Mouse (Mus musculus) lung, postnatal 25 days (tissue): ENCODE results near the gene Lipe.
"Not testable (repeated sequence)": the region's sequence is repeated elsewhere in the genome, so short reads cannot be mapped to it uniquely, and the experiment has no call there.

Experiments
- DNase-seq: peaks from one replicate; pipeline ENCODE4 v3.0.0; 2022; ENCODE audit warnings: low spot score

The Lipe gene

DNA sequence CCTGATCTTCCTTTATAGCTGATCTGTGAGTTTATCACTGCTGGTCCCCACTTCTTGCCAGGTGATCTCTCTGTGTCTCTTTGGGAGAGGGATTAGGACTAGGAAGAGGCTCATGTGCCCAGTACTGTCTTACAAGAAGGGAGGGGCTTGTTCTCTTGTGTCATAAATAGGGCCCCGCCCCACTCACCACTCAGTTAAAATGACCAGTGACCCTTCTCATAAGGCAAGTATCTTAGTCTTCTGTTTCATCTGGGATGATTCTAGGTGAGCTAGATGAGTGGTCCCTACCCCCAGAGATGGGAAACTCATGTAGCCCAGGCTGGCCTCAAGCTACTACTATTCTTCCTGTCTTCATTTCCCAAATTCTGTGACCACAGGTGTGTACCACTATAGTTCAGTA, at the start of gene Lipe:
TSS of gene Lipe (minus strand) at position 101 of the 400 bp plus-strand sequence.
- DNase-seq, result no peak

DNA sequence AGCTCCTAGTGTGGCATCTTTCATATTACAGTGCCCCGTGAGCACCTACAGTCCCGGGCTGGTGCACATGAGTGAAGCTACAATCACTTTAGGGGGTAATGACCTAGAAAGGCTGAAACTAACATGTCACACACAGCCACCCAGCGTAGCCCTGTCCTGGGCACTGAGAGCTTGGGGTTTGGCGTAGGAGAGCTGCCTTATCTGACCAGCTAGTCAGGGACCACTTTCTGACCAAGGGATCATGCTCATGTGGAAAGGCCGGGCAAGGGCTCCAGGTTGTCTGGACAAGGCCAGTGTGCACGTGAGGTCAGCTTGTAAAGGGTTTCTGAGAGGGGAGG, 42.3 kb upstream of the Lipe start:
- no peak for DNase-seq

DNA sequence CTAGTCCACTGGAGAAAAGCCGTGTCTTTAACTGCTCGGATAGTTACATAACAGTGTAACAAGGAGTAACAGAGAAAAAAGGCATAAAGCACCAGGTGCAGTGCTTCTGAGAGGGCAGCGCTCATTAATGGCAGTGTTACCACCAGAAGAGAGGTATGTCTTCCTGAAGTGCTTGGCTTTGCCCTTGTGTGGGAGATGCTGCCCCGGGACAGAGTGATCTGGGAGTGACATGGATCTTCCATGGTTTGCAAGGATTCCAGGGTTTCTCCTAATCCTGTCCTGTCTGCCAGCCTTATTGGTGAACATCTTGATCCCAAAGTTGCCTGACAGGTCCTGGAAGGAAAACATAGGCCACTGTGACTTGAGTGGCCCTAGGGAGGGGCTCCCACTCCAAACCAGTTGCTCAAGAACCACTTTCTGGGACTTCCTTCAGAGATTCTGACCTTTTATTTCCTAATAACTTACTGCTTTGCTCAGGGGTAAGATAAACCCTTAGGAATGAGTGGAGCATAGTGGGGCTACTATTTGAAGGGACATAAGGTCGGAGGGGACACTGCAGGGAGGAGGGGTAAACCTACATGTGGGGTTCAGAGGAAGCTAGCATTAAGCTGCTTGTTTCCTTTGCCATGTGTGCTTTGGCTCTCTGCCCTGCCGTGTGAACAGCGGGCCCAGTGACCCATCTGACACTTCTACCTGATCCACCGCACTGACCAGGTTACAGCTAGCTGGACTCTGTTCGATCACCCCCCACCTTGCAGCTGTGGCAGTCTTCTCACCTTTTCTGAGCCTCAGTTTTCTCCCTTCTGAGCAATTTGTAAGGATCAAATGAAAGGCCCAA, 41.7 kb upstream of the Lipe start:
- DNase-seq, result peak; percentile 80

DNA sequence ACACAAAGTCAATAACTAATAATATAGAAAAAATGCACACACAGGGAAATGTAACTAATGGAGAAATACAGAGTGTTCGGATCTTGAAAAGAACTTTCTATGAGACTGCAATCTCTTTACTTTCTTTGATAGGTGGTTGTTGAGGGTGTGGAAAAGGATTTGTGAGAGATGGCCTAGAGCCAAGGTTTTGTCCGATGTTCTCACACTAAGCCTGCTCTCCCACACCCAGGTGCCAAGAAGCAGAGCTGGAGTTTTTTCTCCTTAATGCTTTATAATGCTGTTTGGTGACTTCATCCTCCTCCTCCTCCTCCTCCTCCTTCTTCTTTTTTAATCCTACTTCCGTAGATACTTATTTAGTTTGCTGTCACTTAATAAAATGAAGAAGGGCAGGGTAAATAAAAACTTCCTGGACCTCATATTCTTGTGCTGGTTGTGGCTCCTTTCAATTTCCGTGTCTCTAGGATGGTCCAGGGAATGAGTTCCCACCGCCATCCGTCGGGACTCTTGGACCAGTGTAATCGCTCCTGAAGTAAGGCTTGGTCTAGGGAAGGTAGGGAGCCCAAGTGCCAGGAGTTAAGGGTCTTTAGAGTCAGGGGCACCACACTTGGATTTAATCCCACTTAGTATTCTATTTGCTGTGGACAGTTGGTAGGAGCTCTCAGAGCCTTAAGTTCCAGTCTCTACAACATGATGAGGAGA, 40.8 kb upstream of the Lipe start:
- DNase-seq, result peak; percentile 65

DNA sequence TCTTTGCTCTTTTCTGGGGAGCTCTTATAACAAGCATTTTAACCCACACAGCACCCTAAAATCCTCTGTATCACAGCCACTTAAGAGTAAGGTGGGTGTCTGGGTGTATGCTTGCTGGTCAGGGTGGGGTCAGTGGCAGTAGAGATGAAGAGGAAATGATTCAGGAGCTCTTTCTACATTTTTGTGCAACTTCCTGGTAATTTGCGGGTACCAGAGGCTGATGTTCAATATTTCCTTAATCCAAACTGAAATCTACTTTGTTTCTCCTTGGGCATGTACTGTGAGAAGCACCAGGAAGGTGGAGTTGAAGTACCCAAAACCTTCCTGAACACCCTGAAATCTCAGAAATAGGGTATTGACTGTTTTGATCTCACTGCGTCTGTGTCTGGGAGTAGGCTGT, 38.2 kb upstream of the Lipe start:
- no peak for DNase-seq

DNA sequence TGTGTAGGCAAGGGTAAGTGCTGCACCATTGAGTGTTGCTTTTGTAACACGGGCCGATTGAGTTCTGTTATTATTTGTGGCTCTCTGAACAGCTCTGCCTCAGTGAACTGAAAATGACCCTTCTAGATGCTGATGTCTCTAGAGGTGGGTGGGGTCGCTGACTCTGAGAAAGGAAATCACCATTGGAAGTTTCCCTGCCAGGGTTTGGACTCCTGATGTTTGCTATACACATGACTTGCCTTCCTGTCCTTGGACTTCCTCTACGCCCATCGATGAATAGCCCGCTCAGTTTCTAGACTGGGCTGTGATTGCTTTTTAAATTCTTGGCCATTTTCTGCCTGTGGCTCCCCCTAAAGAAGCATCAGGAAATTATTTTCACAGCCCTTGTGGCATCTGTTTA, 37.7 kb upstream of the Lipe start:
- DNase-seq, result peak; percentile 83

DNA sequence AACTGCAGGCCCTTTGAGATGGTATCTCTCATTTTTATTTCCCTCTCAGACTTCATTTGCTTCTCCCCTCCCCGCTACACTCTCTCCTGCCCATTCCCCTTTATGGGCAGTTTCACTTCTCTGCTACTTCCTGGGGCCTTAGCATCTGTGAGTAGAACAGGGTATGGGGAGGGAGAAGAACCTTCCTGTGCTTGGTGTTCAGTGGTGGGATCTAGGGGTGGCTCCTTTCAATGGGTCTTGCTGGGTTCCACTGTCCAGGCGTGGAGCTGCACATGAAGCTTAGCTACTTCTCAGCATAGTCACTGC, 37.0 kb upstream of the Lipe start:
- DNase-seq, result no peak

DNA sequence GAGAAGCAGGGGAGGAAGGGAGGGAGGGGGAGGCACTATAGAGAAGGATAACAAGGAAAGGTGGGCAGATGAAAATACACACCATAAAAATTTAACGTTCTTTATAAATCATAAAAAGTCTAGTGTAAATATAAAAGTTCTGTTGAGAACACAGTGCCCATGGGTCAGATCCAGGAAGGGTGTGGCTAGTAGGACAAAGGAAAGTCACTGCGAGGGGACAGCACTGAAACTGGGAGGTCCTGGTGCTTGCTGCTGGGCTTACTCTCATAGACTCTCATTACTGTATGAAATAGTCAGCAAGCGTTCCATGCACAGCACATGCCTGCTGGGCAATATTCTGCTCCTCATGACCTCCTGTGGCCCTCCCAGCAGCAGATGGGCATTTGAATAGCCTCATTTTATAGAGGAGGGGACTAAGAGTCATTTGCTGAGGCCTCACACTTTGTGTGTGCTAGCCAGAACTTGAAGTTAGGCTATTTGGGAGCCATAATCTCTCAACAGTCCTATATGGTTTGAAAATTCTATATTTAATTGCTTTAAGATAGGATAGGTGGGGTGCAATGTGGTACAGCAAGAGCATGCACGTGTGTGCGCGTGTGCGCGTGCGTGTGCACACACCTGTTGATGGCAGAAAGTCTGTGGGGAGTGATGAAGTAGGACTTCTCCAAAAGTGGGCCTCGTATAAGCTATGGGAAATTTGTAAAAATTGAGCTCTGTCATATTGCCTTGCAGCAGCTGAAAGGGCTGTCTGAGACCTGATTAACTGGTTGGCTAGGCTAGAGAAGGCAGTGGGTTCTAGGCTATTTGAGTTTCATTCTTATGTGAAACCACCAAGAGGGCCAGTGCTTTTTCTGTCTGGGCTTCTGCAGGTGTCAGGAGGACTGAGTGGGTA, 36.4 kb upstream of the Lipe start:
- peak; percentile 57 for DNase-seq

DNA sequence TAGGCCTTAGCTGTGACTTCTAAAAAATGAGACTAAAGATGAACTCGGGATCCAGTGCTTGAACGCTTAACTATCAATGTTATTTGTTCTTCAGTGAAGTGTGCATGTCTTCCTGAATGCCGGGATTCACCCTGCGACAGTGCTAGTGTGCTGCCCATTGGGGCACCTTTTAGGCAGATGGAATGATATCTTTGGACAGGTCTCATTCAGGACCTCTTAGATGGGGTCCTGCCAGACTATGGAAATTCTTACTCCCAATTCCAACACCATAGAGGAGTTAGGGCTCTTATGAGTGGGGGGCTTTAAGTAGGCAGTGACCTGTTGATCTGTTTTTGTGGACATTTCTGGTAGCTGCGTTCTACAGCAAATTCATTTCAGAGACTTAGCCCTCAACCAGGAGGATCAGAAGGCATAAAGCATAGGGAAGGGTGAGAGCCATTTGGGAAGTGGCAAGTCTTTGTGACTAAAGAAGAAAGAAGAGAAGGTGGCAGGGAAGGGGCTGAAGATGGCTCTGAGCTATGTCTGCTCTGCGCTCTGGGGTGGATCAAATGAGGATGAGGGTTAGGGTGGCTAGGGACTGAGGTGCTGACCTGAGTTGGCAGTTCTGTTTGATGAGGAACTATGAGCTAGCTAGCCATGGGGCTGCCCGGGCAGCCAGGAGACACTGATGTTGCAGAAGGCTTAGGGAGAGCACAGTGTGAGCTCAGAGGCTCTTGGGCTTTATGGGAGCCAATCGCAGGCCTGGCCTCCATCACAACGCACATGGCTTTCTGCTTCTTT, 35.5 kb upstream of the Lipe start:
- DNase-seq, result no peak

DNA sequence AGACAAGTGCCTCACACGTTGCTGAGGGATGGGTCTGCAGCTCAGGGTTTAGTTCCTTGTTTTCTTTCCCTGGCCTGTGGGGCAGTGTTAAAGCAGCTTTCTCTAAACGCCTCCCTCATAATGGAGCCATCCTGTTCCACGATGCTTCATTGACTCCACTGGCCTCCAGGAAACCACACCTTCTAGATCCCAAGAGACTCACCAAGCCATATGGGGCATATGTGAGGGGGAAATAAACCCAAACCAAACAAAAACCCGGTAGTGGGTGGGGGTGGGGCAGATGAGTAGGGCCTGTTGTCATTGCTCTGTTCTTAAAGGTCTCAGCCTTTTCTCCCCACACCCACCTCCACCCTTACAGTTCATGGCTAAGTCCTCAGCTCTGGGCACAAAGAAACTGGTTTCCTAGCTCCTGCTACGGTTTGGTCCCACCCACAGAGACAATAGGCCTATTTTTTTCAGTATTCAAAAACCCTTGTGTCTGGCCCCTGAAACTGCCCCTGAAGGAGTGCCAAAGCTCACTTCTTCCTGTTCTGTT, 34.6 kb upstream of the Lipe start:
- peak; percentile 60 for DNase-seq

DNA sequence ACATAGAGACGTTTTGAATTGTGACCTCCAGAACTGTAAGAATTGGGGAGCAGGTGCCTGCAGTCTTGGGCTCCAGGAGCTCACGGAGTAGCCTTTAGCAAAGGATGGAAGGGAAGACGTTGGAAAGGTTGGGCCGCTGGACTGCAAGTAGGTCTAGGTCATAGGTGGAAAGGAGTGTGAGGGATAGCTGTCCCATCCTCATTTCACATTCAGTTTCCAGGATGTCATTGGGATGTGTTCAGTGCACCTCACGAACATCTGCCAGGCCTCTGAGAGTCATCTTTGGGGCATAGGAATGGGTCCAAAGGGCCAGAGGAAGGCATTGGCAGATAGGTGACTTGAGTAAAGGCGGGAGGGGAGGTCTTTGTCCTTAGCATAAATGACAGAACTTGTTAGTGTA, 33.9 kb upstream of the Lipe start:
- DNase-seq, result no peak

DNA sequence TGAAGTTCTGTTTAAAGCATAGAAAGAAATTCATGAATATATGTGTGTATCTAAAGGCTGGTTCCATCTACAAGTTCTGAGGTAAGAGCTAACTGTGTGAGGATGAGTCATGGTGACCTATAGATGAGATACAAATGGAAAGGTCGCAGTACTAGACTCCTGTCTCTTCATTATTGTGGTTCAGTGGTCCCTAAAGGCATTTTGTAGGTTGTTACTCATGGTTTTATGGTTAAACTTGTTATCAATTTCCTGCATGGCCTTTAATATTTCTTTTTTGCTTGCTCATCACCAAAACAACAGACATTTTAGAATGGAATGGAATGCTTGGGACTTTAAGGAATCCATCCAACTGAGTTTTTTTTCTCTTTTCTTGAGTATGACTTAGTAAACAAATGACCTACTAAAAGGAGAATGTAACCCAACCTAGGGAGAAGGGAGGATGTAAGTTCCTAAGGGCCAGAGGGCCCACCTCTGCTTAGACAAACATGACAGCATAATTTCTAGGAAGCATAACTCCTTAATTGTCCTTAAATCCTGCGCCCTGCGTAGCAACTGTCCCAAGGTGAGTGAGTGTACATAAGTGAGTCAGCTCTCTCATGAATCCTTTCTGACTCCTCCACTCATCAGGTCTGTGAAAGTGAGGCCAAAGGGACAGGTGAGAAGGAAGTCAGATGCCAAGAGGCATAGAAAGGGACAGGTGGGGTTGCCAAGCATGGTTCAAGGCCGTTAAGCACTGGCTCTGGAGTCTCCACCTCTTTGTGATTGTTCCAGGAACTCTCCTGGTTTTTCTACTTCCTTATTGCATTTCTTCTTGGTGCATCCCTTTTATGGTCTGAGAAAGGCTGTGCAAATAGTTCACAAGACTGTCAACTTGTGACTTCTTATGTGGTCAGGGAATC, 31.6 kb upstream of the Lipe start:
- DNase-seq, result peak; percentile 51

DNA sequence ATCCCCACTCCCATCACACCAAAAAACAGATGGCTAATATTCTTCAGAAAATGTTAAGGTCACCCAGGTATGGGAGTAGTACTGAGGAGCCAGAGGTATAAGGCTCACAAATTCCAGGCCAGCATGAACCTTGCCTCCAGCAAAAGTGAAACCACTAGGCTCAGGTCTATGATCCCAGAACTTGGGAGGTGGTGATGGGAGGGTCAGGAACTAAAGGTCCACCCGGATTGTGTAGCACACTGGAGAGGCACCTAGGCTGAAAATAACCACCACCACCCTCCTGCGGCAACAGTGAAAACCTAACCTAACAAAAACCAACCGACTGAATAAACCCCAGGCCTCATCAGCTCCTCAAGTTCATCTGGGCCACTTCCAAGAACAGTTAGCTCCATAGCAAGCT, 29.8 kb upstream of the Lipe start:
- no peak for DNase-seq

DNA sequence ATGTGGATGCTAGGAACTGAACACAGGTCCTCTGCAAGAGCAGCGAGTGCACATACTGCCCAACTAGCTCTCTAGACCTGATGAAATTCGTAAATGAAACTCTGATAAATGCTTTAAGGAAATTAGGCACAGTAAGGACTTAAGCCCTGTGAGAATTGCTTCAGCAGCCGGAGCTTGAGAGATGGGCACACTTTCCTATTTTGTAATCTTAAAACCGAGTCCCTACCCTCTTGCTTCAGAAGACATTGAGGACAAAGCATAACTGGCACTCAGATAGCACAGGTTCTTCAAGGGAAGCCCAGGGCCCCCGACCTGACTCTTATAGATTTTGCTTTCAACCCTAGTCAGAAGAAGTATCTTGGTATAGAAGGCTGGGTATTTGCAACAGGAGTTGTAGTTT, 28.6 kb upstream of the Lipe start:
- DNase-seq, result no peak

DNA sequence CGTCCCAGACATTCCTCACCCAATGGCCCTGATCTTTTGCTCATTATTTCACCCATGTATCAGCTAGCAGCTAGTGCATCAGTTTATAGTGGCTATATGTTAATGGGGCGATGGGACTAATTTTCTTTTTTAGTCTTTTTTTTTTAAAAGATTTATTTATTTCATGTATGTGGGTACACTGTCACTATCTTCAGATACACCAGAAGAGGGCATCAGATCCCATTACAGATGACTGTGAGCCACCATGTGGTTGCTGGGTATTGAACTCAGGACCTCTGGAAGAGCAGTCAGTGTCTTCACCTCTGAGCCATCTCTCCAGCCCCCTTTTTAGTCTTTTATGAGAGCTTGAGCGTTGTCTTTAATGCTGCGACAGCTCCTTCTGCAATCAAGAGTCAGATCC, 27.9 kb upstream of the Lipe start:
- DNase-seq, result not testable (repeated sequence)

DNA sequence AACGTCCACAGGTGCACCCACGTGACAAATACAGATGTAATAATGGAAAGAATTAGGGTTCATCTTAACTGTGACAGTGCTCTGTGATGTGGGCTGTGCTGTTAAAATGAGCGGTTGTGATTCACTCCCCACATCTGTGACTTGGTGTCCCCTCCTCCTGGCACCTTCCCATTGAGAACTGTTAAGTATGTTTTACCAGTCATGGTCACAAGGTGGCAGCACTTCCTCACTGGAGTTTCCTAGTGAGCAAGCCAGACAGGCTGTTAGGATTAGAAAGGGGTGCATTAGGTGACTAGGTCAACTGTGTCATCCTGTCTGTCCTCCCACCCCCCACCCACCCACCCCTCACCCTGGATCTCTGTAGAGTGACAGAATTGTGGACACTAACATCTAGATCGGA, 25.9 kb upstream of the Lipe start:
- peak; percentile 85 for DNase-seq

DNA sequence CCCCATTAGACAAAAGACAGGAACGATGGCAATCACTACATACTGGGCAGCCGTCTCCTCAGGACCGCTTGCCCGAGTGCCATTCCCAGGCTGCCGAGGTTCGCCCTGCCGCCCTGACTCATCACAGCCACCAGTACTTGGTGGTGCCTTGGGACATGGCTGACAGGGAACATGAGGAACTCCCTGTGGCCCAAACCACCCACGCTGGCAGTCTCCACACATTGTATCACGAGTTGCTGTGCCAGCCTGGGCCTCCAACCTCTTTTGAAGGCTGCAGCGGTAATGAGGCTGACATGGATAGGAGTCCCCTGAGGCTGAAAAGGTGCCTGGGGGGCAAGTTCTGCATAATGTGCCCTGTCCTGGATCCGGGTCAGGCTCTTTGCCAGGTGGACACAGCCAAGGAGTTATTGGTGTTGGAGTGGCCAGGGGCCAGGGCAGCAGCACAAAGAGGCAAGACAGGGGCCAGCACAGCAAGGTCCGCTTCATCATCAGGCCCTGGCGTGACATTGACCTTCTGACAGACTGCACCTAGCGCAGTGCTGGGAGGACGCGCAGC, 23.9 kb upstream of the Lipe start:
- no peak for DNase-seq

DNA sequence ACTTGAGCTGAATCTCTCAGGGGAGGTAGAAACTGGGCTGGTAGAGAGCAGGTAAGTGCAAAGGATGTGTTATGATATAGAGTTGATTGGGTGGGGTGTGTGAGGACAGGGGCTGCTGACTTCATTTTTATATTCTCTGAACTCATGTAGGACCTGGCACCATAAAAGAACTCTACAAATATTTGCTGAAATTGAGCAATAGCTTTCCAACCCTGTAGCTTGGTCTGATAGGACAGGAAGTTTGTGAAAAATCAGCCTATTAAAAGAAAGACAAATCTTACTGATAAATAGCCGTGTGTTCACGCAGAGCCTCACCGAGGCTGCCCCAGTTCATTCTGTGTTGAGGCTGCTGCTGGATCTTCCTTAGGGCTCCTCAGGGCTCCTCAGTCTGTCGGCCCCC, 21.4 kb upstream of the Lipe start:
- no peak for DNase-seq

DNA sequence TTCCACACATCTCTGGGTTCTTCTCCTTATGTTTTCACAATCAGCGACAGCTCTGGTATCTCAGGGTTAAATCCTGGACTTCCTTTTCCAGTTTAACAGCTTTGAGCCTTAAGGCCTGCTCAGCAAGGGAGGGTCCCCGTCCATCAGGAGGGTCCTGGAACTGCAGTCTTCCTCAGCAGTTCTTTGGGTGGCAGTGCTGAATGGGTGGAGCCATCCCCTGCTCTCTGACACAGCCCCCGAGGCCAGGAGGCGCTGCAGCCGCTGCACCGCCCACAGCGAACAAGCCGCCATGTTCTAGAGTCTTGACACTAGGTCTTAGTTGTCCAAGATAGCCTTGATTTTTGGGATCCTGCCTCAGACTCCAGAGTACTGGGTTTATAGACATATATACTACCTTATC, 21.0 kb upstream of the Lipe start:
- no peak for DNase-seq

DNA sequence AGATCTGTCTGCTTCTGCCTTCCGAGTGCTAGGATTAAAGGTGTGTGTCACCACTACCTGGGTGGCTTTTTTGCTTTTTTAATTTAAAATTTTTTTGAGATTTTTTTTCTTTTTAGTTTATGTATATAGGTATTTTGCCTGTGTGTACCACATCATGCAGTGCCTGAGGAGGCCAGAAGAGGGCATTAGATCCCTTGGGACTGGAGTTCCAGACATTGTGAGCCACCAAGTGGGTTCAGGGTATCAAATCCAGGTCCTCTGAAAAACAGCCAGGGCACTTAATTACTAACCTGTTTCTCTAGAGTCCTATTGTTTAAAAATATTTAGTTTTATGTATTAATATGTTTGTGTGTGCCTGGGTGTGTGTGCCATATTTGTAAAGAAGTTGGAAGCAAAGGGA, 19.1 kb upstream of the Lipe start:
- DNase-seq, result no peak
